Mouse (Mus musculus): ENCODE results near the gene Dzip1. TPM values are rescaled to one million over a fixed set of nuclear protein-coding genes. Genes with fewer than 3 reads are reported as not detected.

Gene Dzip1
- total RNA-seq, 2 experiments from 2014 or later, result 2.8 to 3.8 TPM

DNA sequence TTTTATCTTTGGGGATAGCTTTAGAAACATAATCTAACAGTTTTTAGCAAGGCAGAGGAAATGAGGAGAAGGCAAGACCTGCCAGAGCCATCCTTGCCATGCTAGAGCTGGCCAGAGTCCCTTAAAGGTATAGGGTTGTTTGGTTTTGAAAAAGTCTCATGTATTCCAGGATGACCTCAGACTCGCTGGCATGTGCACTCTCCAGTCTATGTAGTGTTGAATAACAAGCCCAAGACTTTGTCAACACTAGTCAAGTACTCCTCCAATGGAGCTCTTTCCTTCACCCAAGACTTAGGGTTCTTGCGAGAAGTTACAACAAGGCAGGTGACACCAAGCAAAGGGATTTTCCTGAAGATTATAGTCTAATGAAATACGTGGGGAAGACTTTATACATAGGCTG lies 3.3 kb upstream of the Dzip1 start:
- no peak for ATAC-seq (replicated peaks; ENCODE audit: low FRiP score, low TSS enrichment, poor library complexity, severe bottlenecking)

DNA sequence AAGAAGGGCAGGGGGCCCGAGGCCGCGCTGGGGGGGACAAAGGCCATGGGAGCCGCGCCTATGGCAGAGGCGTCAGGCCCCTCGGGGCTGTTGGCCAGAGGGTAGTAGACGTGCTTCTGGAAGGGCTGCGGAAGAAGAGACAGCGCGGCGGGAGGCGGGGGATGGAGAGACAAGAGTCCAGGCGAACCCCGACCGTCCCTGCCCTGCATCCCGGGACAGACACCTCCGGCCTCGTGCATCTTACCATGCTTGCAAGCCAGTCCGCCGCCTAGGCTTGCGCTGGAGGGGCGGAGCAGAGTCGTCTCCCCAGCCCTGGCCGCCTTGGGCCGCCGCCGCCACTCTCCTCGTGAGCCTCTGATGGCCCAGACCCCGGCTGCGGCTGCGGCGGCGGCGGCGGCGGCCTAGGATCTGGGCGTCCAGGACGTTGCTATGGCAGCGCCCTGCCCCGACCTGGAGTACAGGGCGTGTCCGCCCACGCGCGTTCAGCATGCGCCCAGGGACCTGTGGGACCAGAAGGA lies 2.5 kb downstream of the Dzip1 start:
- peak; percentile 43 for ATAC-seq (replicated peaks; ENCODE audit: low FRiP score, low TSS enrichment, poor library complexity, severe bottlenecking)

DNA sequence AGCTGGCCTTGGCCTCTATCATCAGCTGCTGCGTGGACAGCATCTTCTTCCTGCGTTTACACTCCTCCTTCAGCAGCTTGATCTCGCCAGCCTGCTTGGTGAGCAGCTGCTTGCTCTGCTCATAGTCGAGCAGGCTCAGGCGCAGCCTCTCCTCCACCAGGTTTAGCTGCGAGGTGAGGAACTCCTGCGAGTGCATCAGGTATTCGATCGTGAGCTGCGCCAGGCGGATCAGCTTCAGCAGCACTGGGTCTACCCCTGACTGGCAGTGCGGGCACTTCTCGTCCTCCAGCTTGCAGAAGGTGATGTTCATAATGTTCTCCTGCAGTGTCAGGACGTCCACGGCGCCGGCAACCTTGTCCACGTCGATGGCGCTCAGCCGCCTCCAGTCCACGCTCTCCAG lies 3.0 kb downstream of the Dzip1 start:
- no peak for ATAC-seq (replicated peaks; ENCODE audit: low FRiP score, low TSS enrichment, poor library complexity, severe bottlenecking)

DNA sequence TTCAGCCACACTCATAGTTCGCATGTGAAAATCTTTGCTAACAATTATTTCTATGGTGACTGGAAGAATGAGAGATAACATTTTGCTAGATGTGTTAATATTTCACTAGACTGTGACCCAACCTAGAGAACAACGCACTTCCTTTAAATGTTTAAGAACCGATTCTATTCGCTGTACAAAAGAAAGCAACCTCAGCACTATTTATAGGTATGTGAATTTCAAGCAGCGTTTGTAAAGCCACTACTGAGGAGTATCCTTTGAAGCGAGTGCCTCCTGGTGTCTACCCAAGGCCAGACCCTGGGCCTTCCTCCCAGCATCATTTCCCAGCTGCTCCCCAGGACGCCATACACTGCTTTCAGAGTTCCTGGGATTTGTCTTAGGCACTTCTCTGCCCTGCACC lies 4.6 kb downstream of the Dzip1 start:
- no peak for ATAC-seq (replicated peaks; ENCODE audit: low FRiP score, low TSS enrichment, poor library complexity, severe bottlenecking)

DNA sequence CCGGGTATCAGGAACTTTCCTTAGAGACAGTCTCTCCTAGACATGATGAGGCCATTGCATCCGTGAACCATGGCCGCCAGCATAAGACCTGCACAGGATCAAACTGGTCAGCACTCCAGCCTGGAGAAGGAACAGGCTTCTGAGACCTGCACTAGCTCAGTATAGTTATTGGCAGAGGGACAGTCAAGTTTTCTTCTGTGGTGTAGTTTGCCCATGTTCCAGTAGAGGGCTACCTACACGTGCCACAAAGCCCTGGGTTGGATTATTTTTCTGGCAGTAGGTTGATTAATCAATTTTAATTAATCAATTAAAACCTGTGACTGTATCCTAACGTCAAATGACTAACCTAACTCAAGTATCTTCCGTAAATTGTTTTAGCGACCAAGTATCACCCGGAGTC lies 6.2 kb downstream of the Dzip1 start:
- peak; percentile 73 for ATAC-seq (replicated peaks; ENCODE audit: low FRiP score, low TSS enrichment, poor library complexity, severe bottlenecking)

GRCm38 (mm10) chr14:118913651-118914050 lies 11.6 kb downstream of the Dzip1 start:
- ATAC-seq (replicated peaks; ENCODE audit: low FRiP score, low TSS enrichment, poor library complexity, severe bottlenecking), result peak; percentile 51

DNA sequence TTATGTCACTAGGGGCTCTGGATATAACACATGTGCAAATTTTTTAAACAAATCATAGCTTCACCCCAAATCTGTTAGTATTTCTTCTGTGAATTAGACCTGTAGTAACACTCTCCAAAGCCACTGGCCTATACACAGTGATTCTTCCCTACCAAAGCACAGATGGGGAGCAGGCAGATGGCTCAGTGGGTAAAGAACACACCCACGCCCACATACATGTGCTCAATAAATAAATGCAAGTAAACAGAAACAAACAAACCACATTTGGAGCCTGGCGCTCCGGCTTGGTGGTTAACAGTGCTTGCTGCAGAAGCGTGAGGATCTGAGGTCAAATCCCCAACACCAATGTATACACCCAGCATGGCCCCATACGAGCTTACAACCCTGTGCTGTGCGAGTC lies 13.7 kb downstream of the Dzip1 start:
- ATAC-seq (replicated peaks; ENCODE audit: low FRiP score, low TSS enrichment, poor library complexity, severe bottlenecking), result no peak

GRCm38 (mm10) chr14:118910332-118911222 lies 14.7 kb downstream of the Dzip1 start:
- peak; percentile 79 for ATAC-seq (replicated peaks; ENCODE audit: low FRiP score, low TSS enrichment, poor library complexity, severe bottlenecking)

- no peak for ATAC-seq (replicated peaks; ENCODE audit: low FRiP score, low TSS enrichment, poor library complexity, severe bottlenecking)
Measured at GRCm38 (mm10) chr14:118909872-118910271, 15.4 kb downstream of the Dzip1 start.

- ATAC-seq (replicated peaks; ENCODE audit: low FRiP score, low TSS enrichment, poor library complexity, severe bottlenecking), result 0 out of 2 replicates have a peak, but pooled peaks have one; percentile 31
Measured at GRCm38 (mm10) chr14:118907592-118907991, 17.7 kb downstream of the Dzip1 start.

DNA sequence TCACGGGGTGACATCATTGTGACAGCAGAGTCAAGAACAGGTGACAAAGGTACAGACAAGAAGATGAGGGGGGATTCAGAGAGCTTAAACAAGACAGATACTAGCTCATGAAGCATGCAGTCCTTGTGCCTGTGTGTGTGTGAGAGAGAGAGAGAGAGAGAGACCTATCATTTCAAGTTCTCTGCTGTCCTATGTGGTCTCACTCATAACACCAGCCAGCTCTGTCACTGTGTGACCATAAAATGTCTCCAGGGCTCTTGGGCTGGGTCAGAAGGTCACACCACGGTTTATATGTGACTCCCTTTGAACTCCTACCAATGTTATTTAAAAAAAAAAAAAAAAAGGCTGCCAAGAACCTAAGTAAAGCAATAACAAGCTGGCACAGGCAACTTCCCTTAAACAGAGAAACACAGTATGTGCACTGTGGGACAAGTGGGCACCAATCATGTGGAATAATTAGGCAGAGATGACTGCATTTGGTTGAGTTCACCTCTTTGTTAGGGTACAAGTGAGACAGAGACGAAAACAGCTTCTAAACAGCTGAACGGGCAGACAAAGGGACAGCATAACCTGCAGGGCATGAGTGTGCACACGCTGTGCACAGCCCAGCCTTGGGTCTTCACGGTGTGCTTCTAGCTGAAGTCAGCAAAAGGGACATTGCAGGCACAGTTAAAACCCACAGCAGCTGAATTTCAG lies 21.2 kb downstream of the Dzip1 start:
- no peak for ATAC-seq (replicated peaks; ENCODE audit: low FRiP score, low TSS enrichment, poor library complexity, severe bottlenecking)

GRCm38 (mm10) chr14:118903397-118903796 lies 21.9 kb downstream of the Dzip1 start:
- ATAC-seq (replicated peaks; ENCODE audit: low FRiP score, low TSS enrichment, poor library complexity, severe bottlenecking), result no peak

DNA sequence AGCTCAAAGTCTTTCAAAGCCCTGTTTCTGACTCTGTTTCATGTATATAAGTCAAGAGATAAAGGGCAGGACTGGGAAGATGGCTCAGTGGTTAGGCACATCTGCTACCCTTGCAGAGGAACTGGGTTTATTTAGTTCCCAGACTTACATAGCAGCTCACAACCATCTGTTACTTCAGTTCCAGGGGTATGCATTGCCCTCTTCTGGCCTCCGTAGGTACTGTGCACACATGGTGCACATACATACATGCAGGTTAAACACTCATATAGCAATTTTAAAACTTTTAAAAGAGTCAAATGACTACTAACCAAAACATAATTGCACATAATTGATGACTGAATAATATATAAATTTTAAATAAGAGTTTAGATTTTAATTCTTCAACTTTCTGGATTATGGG lies 24.3 kb downstream of the Dzip1 start:
- ATAC-seq (replicated peaks; ENCODE audit: low FRiP score, low TSS enrichment, poor library complexity, severe bottlenecking), result no peak

GRCm38 (mm10) chr14:118899940-118900339 lies 25.3 kb downstream of the Dzip1 start:
- no peak for ATAC-seq (replicated peaks; ENCODE audit: low FRiP score, low TSS enrichment, poor library complexity, severe bottlenecking)

- no peak for ATAC-seq (replicated peaks; ENCODE audit: low FRiP score, low TSS enrichment, poor library complexity, severe bottlenecking)
Measured at GRCm38 (mm10) chr14:118895655-118896054, 29.6 kb downstream of the Dzip1 start.

GRCm38 (mm10) chr14:118895228-118895627 lies 30.0 kb downstream of the Dzip1 start:
- ATAC-seq (replicated peaks; ENCODE audit: low FRiP score, low TSS enrichment, poor library complexity, severe bottlenecking), result no peak

DNA sequence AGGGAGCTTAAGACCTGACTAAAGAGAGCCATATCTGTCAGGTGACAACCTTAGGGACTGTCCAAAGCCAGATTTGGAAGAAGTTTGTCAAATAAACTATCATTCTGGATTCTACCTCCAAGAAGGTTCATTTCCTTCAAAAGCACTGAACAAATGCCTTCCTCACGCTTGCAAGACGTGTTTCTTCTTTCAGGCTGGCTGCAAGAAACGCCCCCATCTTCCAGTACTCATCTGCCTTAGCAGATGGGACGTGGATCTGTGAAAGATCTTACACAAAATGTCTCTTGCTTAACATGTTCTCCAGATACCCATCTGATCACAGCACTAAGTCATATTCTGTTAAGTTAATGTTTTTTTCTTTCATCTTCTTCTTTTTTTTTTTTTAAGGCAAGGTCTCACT lies 35.2 kb downstream of the Dzip1 start:
- ATAC-seq (replicated peaks; ENCODE audit: low FRiP score, low TSS enrichment, poor library complexity, severe bottlenecking), result no peak

DNA sequence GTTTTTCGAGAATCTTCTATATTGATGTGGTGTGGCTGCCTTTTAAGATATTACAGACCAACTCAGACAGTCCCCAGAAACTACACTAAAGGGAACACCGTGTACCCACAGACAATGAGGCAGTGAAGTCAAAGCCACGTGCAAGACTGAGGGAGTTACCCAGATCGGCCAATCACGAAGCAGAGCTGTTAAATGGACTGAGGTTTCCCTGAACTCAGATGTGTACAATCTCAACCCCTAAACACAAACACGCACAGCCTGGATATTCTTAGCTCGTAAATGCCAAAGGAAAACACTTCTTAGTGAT lies 41.1 kb downstream of the Dzip1 start:
- ATAC-seq (replicated peaks; ENCODE audit: low FRiP score, low TSS enrichment, poor library complexity, severe bottlenecking), result peak; percentile 60

- peak; percentile 83 for ATAC-seq (replicated peaks; ENCODE audit: low FRiP score, low TSS enrichment, poor library complexity, severe bottlenecking)
Measured at GRCm38 (mm10) chr14:118883344-118884249, 41.7 kb downstream of the Dzip1 start.

DNA sequence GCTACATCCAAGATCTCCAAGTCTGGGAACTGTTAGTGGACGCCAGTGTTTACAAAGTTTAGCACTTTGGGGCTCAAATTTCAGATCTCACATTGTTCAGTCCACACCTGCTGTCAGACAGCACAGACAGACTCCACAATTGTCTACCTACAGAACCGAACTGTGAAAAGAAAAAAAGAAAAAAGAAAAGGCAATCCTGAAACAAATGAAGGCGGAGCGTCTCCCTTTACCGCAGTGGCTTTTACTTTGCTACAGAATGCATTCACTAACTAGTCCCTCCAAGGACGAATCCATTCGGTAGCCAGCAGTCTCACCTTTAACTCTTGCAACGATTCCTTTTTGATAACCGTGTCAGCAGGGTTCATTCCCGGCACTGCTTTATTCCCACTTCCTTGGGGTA lies 44.6 kb downstream of the Dzip1 start:
- no peak for ATAC-seq (replicated peaks; ENCODE audit: low FRiP score, low TSS enrichment, poor library complexity, severe bottlenecking)
